Mouse (Mus musculus) cortical plate, adult 2 months (tissue): ENCODE measurements around the gene Cypt14. TPM values are rescaled to one million over a fixed set of nuclear protein-coding genes. Genes with fewer than 3 reads are reported as not detected.
"Not testable (repeated sequence)": the region's sequence is repeated elsewhere in the genome, so short reads cannot be mapped to it uniquely, and the experiment has no call there.

Experiments
- H3K27ac ChIP-seq: fragments of 200-500 bp; 2 replicates; pipeline ENCODE4 v1.5.1; 2012; ENCODE audit warnings: low read length, control low read depth, inconsistent platforms; ENCODE audit not compliant: insufficient read depth
- H3K4me1 ChIP-seq: fragments of 200-500 bp; 2 replicates; pipeline ENCODE4 v1.6.1; 2011; ENCODE audit warnings: low read length; ENCODE audit not compliant: control insufficient read depth, insufficient read depth
- H3K4me3 ChIP-seq: fragments of 200-500 bp; 2 replicates; pipeline ENCODE4 v1.5.1; 2011; ENCODE audit warnings: mild to moderate bottlenecking, low read length, control low read depth; ENCODE audit not compliant: insufficient read depth
- polyA plus RNA-seq: library from polyadenylated mRNA; depleted of rRNA; stranded (reverse); fragments of >200 nt; gene quantifications from 2 replicates; pipeline ENCODE4 v1.2.3, GENCODE M21; 2012; rRNA removed

Cypt14 gene
- not detected in 2 replicates for polyA plus RNA-seq

DNA sequence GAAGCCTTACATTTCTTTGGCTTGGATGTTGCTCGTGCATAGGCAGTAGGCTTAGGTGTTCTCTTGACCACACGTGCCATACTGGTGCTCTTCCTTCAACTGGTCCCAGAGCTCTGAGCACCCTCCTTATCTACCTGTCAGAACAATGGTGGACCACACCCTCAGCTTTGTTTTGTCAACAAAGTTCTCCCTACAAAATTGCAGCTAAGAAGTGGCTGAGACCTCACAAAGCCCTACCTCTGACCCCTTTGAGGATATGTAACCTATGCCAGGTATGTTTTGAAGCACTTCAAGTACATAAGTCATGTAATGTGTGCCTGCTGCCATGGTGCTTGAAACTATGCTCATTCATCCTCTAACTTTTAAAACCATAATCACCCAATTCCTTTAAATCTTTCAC lies at the start of gene Cypt14:
Cypt14 (minus strand) TSS at position 101 of the 400 bp plus-strand sequence.
- not testable (repeated sequence) for H3K27ac ChIP-seq, H3K4me1 ChIP-seq, H3K4me3 ChIP-seq
